Mouse (Mus musculus): ENCODE results near the gene Arrb1. TPM values are rescaled to one million over a fixed set of nuclear protein-coding genes. Genes with fewer than 3 reads are reported as not detected.

Gene Arrb1
- total RNA-seq, 1 experiment from 2014 or later = 70.1 TPM

GRCm38 (mm10) chr7:99535741-99536501 is 655 bp downstream of the Arrb1 start:
- ATAC-seq (replicated peaks; ENCODE audit: insufficient number of reproducible peaks, low FRiP score, low TSS enrichment, poor library complexity, severe bottlenecking) = peak; percentile 63

- no peak for ATAC-seq (replicated peaks; ENCODE audit: insufficient number of reproducible peaks, low FRiP score, low TSS enrichment, poor library complexity, severe bottlenecking)
These were observed 2.0 kb downstream of the Arrb1 start for GRCm38 (mm10) chr7:99537183-99537756.

- no peak for ATAC-seq (replicated peaks; ENCODE audit: insufficient number of reproducible peaks, low FRiP score, low TSS enrichment, poor library complexity, severe bottlenecking)
These were observed 3.2 kb downstream of the Arrb1 start for GRCm38 (mm10) chr7:99538421-99538820.

GRCm38 (mm10) chr7:99539201-99539891 is 4.1 kb downstream of the Arrb1 start:
- ATAC-seq (replicated peaks; ENCODE audit: insufficient number of reproducible peaks, low FRiP score, low TSS enrichment, poor library complexity, severe bottlenecking) = no peak

- no peak for ATAC-seq (replicated peaks; ENCODE audit: insufficient number of reproducible peaks, low FRiP score, low TSS enrichment, poor library complexity, severe bottlenecking)
These were observed 4.8 kb downstream of the Arrb1 start for GRCm38 (mm10) chr7:99540016-99540415.

- ATAC-seq (replicated peaks; ENCODE audit: insufficient number of reproducible peaks, low FRiP score, low TSS enrichment, poor library complexity, severe bottlenecking) = no peak
These were observed 5.9 kb downstream of the Arrb1 start for GRCm38 (mm10) chr7:99541204-99541603.

- ATAC-seq (replicated peaks; ENCODE audit: insufficient number of reproducible peaks, low FRiP score, low TSS enrichment, poor library complexity, severe bottlenecking) = no peak
These were observed 9.0 kb downstream of the Arrb1 start for GRCm38 (mm10) chr7:99544272-99544671.

- peak; percentile 51 for ATAC-seq (replicated peaks; ENCODE audit: insufficient number of reproducible peaks, low FRiP score, low TSS enrichment, poor library complexity, severe bottlenecking)
These were observed 10.8 kb downstream of the Arrb1 start for GRCm38 (mm10) chr7:99545885-99546745.

GRCm38 (mm10) chr7:99547584-99548487 is 12.6 kb downstream of the Arrb1 start:
- ATAC-seq (replicated peaks; ENCODE audit: insufficient number of reproducible peaks, low FRiP score, low TSS enrichment, poor library complexity, severe bottlenecking) = no peak

GRCm38 (mm10) chr7:99549668-99550067 is 14.4 kb downstream of the Arrb1 start:
- peak; percentile 58 for ATAC-seq (replicated peaks; ENCODE audit: insufficient number of reproducible peaks, low FRiP score, low TSS enrichment, poor library complexity, severe bottlenecking)

GRCm38 (mm10) chr7:99551623-99552022 is 16.4 kb downstream of the Arrb1 start:
- ATAC-seq (replicated peaks; ENCODE audit: insufficient number of reproducible peaks, low FRiP score, low TSS enrichment, poor library complexity, severe bottlenecking) = no peak

- ATAC-seq (replicated peaks; ENCODE audit: insufficient number of reproducible peaks, low FRiP score, low TSS enrichment, poor library complexity, severe bottlenecking) = no peak
These were observed 18.1 kb downstream of the Arrb1 start for GRCm38 (mm10) chr7:99553222-99553884.

GRCm38 (mm10) chr7:99553885-99554269 is 18.6 kb downstream of the Arrb1 start:
- ATAC-seq (replicated peaks; ENCODE audit: insufficient number of reproducible peaks, low FRiP score, low TSS enrichment, poor library complexity, severe bottlenecking) = no peak

GRCm38 (mm10) chr7:99555862-99556261 is 20.6 kb downstream of the Arrb1 start:
- ATAC-seq (replicated peaks; ENCODE audit: insufficient number of reproducible peaks, low FRiP score, low TSS enrichment, poor library complexity, severe bottlenecking) = peak; percentile 66

GRCm38 (mm10) chr7:99559091-99559490 is 23.8 kb downstream of the Arrb1 start:
- ATAC-seq (replicated peaks; ENCODE audit: insufficient number of reproducible peaks, low FRiP score, low TSS enrichment, poor library complexity, severe bottlenecking) = no peak

GRCm38 (mm10) chr7:99562478-99562877 is 27.2 kb downstream of the Arrb1 start:
- no peak for ATAC-seq (replicated peaks; ENCODE audit: insufficient number of reproducible peaks, low FRiP score, low TSS enrichment, poor library complexity, severe bottlenecking)

- no peak for ATAC-seq (replicated peaks; ENCODE audit: insufficient number of reproducible peaks, low FRiP score, low TSS enrichment, poor library complexity, severe bottlenecking)
These were observed 28.0 kb downstream of the Arrb1 start for GRCm38 (mm10) chr7:99563224-99563623.

Data from monocyte, adult 5-6 weeks (primary cell).